Mouse (Mus musculus) adrenal gland, postnatal 14 days (tissue): ENCODE measurements around the gene Pkp4. TPM values are rescaled to one million over a fixed set of nuclear protein-coding genes. Genes with fewer than 3 reads are reported as not detected.
"Not testable (repeated sequence)": the region's sequence is repeated elsewhere in the genome, so short reads cannot be mapped to it uniquely, and the experiment has no call there.

Experiments used
- DNase-seq: peaks from one replicate; pipeline ENCODE4 v3.0.0; 2021; ENCODE audit warnings: mixed read lengths
- total RNA-seq: library from RNA; stranded (reverse); gene quantifications from 2 replicates; pipeline ENCODE4 v1.2.3, GENCODE M21; 2021

Gene Pkp4
- total RNA-seq, 1 experiment from 2014 or later: 74.7 TPM

- DNase-seq: no peak
These were observed 223.5 kb downstream of the Pkp4 start for GRCm38 (mm10) chr2:59383852-59384776.

GRCm38 (mm10) chr2:59385211-59385935 lies 224.7 kb downstream of the Pkp4 start:
- no peak for DNase-seq

- DNase-seq: no peak
These were observed 229.3 kb downstream of the Pkp4 start for GRCm38 (mm10) chr2:59389971-59390370.

GRCm38 (mm10) chr2:59393177-59393576 lies 232.5 kb downstream of the Pkp4 start:
- DNase-seq: no peak

DNA sequence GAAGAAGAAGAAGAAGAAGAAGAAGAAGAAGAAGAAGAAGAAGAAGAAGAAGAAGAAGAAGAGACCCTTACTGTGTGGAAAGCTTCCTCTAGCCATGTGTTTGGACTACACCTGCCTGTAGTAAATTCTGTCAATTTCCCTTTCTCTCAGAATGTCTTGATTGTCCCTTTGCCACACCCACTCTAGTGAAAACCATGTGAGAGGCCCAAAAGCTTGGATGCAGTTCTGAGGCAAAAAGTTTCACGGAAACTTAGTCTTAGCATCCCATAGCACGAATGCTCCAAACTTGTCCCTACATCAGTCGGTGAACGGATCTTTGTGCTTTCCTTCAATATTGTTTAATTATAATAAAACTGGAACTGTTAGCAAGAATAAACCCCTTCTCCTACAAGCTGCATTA lies 234.0 kb downstream of the Pkp4 start:
- DNase-seq: no peak

DNA sequence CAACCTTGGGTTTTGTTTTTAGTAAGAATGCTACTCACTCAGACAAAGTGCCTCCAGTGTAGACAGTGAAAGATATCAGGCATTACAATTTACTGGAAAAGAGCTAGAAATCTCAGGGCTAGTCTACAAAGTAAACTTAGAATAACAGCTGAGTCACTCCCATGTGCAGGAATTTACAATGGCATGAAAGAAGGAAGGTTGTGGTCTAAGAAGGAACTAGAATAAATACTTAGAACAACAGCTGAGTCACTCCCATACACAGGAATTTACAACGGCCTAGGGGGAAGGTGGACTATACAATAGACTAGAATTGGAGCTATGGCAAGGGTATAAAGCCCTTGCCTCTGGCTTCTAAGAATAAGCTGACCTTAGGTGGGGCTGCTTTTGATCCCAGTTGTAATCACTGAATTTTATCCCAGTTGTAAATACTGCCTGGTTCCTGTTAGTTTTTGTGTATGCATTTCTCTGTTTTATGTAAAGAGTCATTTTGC lies 234.6 kb downstream of the Pkp4 start:
- DNase-seq: not testable (repeated sequence)

DNA sequence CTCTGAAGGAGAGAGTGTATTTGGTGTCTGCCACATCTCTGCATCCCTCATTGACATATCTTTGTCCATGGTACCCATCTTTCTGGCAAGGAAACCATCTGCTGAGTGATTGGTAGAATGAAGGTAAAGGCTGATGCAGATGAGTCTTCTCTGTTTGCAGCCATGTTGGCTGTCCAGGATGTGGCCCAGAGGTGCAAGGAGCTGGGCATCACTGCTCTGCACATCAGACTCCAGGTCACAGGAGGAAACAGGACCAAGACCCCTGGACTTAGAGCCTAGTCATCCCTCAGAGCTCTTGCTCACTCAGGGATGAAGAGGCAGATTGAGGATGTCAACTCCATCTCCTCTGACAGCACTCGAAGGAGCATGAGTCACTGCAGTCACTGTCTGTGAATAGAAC lies 235.9 kb downstream of the Pkp4 start:
- DNase-seq: no peak

GRCm38 (mm10) chr2:59397531-59397930 lies 236.9 kb downstream of the Pkp4 start:
- no peak for DNase-seq

DNA sequence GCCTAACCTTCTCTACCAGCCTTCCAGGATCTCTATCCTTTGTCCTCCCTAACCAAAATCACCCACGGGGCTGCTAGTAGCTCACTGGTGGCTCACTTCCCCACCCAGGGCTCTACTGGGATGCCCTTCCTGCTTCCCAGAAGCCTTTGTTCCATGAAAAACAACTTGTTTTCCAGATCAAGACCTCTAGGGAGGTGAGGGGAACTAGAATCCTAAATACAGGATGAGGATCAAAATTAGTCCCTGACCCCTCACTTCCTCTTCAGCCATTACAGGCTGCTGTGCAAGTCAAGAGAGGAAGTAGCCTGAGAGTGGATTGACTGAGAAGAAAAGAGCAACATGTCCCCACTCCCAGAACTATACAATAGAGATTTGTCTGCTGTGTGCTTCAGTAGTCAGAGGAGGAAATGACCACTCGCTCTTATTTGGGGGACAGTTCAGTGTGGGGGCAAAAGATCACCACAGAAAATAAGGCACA lies 240.3 kb downstream of the Pkp4 start:
- DNase-seq: peak; percentile 30

GRCm38 (mm10) chr2:59401841-59402461 lies 241.3 kb downstream of the Pkp4 start:
- peak; percentile 60 for DNase-seq

DNA sequence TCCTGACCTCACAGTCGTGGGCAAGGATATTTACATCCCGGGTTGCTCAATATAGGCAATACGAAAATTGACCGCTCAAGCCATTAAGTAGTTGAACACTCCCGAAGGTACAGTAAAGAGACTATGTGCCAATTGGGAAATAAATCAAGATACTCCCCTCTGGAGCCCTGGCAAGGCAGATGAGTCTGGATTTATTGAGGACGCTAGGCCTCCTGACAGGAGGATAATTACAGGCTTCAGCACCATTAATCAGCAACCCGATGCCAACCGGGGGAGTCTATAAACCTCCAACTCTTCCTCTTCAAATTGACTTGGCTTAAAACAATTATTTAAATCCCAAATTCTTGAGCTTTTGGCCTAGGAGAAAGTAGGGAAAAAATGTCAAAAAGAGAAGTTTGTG lies 243.4 kb downstream of the Pkp4 start:
- no peak for DNase-seq

Other genes with a start within 250 kb of the Pkp4 start
- 1.1 and 1.5 TPM in 2 replicates for gene Ccdc148, start 167 bp upstream of the Pkp4 start, total RNA-seq